Mouse (Mus musculus) liver, adult 10 weeks (tissue): ENCODE data around the gene Nadk2. TPM values are rescaled to one million over a fixed set of nuclear protein-coding genes. Genes with fewer than 3 reads are reported as not detected.

Experiments
- polyA plus RNA-seq: library from polyadenylated mRNA; stranded (reverse); fragments of 350-450 nt; fragmentation: Illumina TruSeq; extraction: RNeasy Lipid Tissue Mini Kit (QIAGEN cat#74804); gene quantifications from one replicate; pipeline ENCODE4 v1.2.3, GENCODE M21; 2014; ENCODE audit warnings: low read depth, low replicate concordance

Gene Nadk2
- polyA plus RNA-seq, result 270 TPM

DNA sequence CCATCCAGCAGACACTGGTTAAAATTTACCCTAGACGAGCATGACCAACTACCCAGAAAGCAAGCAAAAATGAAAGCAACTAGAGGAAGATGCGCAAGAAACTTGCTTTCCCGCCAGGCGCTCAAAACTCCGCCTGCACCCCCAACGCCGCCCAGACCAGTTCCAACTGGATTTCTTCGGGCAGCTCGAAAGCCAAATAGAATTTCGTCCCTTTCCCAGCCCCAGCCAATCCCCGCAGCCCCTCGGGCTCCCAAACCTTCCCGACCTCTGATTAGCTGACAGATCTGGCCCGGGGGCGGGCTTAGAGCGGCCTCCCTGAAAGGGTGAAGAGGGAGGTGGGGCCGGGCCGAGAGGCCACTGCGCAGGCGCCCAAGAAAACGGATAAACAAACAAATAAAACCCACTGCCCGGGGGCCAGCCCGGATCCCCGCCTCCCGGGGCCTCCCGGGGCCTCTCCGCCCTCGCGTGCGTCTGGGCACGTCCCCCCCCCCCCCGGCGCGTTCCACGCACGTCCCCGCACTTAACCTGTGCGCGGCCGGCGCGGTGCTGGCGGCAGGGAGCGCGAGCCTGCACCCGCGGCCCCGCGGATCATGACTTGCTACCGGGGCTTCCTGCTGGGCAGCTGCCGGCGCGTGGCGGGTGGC, at the start of gene Nadk2:
Gene Nadk2 (plus strand): TSS at position 349 of the 644 bp plus-strand sequence.

DNA sequence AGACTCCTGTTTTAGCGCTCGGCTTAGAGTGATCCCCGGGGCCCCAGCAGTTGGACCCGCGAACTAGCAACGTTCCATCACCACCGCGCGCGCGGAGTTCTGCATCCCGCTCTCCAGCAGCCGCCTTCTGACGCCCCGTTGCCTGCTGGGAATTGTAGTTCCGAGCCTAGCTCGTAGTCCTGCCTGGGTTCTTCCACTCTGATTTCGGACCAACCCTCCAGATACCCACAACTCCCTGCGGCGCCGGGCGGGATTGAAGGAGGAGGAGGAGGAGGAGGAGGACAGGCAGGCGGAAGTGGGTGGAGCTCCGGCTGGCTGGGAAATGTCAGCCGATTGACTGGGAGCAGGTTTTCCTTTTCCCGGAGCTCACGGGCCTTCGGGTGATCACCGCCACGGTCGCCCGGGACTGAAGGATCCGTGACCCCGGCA, 69.2 kb downstream of the Nadk2 start, which contains the start of gene Lmbrd2:
Gene Lmbrd2 (plus strand): TSS at position 299 of the 429 bp plus-strand sequence.

DNA sequence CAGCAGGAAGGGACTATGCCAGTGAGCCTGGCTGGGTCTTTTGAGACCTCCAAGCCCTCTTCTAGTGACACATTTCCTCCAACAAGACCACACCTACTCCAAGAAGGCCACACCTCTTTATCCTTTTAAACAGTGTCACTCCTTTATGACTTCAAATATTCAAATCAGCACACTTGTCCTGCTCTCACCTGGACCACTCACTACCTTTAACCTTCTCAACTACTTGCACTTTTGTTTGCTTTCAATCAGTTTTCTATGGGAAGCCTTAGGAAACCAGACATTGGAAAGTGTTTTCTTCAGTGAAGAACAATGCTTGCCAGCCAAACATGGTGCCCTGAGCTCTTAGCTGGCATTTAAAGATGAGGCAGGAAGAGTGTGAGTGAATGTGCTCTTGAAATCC, 84.3 kb downstream of the Nadk2 start, which contains the start of gene Skp2:
Gene Skp2 (minus strand): TSS at position 101 of the 400 bp plus-strand sequence.

Other genes starting within 250 kb of the Nadk2 start
- gene Ranbp3l, start 103.3 kb upstream of the Nadk2 start, polyA plus RNA-seq, result 2.0 TPM
- 51.7 TPM for gene Lmbrd2, start 69.3 kb downstream of the Nadk2 start, polyA plus RNA-seq
- gene Skp2, start 84.2 kb downstream of the Nadk2 start, polyA plus RNA-seq, result 1.2 TPM
- gene Ugt3a1, start 205.6 kb downstream of the Nadk2 start, polyA plus RNA-seq, result 283 TPM